Mouse (Mus musculus) heart, embryonic 13.5 days (tissue): ENCODE measurements at regions not wholly inside any gene's neighbourhood (a gene's known extent, or its start where the extent isn't known, plus 50 kb on each side); places are given as distances from the start of the nearest gene placed in this dataset.

ENCODE experiments used
- ATAC-seq: fragments of 200-750 bp; cut with Nextera tagmentation; 2 replicates; pipeline ENCODE4 v1.8.0; 2017; ENCODE audit warnings: moderate TSS enrichment; ENCODE audit not compliant: insufficient number of reproducible peaks, low FRiP score, low TSS enrichment; ENCODE audit errors: extremely low read depth
- H3K27ac ChIP-seq: fragments of 300-500 bp; sonication (generic); replicated peaks from 2 replicates; pipeline ENCODE4 v1.5.1; 2015; ENCODE audit warnings: moderate library complexity, mild to moderate bottlenecking, inconsistent platforms
- H3K27me3 ChIP-seq: fragments of 300-500 bp; sonication (generic); replicated peaks from 2 replicates; pipeline ENCODE4 v1.6.1; 2015; ENCODE audit warnings: mild to moderate bottlenecking, inconsistent platforms
- H3K36me3 ChIP-seq: fragments of 300-500 bp; sonication (generic); 2 replicates; pipeline ENCODE4 v1.6.1; 2015; ENCODE audit warnings: mild to moderate bottlenecking, inconsistent platforms
- H3K4me1 ChIP-seq: fragments of 300-500 bp; sonication (generic); 2 replicates; pipeline ENCODE4 v1.6.1; 2015; ENCODE audit warnings: inconsistent platforms
- H3K4me2 ChIP-seq: fragments of 300-500 bp; sonication (generic); 2 replicates; pipeline ENCODE4 v1.6.1; 2015; ENCODE audit warnings: inconsistent platforms, mild to moderate bottlenecking, moderate library complexity
- H3K4me3 ChIP-seq: fragments of 300-500 bp; sonication (generic); 2 replicates; pipeline ENCODE4 v1.5.1; 2015; ENCODE audit warnings: moderate library complexity, mild to moderate bottlenecking, inconsistent platforms
- H3K9ac ChIP-seq: fragments of 300-500 bp; sonication (generic); 2 replicates; pipeline ENCODE4 v1.6.1; 2015; ENCODE audit warnings: inconsistent platforms, mild to moderate bottlenecking, moderate library complexity
- H3K9me3 ChIP-seq: fragments of 300-500 bp; sonication (generic); 2 replicates; pipeline ENCODE4 v1.6.1; 2016; ENCODE audit warnings: inconsistent platforms
- WGBS: fragments of 180-500 bp; shearing (Covaris S2); methylation state at CpG from one replicate; pipeline ENCODE4 v1.1.7; 2015; ENCODE audit warnings: mixed read lengths; 5-methylcytosine and 5-hydroxymethylcytosine counted together

DNA sequence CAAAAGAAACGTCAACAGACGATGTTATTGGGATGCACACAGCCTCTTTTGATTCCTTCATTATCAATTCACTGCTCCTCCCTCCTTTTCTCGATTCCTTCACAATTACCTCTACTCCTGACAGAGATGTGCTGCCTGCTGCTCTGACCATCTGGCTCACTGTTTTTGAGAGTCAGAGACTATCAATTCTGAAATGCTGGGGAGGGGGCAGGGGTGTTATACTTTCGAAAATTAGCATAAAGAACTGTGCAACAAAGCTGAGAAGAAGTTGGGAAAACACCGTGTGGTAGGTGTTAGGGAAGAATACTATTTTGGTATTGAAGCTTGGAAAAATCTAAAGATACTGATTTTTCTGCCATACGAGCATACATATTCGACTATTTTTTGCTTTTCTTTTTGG is 96.4 kb downstream of the Nedd1 start:
- H3K27ac ChIP-seq: no peak overlapping the region
- H3K4me1 ChIP-seq: no peaks in the 10 kb centered on the region
- no peak overlapping the region for H3K4me3 ChIP-seq
- WGBS: 69% methylated on average over 7 of the region's 7 CpGs
- no peaks in the 10 kb centered on the region for H3K36me3 ChIP-seq
- ATAC-seq: no peak
- no peaks in the 10 kb centered on the region for H3K9me3 ChIP-seq
- no peaks in the 10 kb centered on the region for H3K27me3 ChIP-seq
- no peak overlapping the region for H3K4me2 ChIP-seq
- H3K9ac ChIP-seq: no peak overlapping the region

DNA sequence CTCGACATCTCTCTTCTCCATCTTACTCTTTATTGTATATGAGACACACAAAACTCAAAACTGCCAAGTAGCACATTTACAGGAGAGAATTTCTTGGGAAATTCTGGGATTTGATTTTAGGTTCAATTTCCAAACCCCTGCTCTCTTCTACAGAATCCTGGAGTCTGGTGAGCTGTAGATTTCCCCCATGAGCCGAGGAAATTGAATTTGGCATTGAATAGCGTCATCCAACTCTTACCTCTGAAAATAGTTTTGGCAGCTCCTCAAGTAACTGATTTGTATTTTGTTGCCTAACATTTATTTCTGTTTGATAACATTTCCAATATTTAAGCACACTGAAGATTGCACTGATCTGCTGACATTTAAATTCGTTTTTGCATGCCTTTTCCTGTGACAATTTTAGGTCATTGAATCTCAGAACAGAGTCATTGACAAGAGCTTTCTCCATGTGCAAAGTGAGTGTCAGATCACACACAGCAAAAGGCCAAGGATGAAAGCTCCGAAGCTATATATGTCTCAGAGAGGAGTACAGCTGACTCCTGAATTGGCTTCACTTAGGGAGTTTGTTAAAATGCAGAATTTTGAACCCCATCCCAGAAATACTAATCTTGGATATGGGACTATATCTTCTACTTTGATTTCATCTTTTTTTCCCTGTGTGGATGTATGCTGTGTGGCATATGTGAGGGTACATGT is 106.4 kb downstream of the Nedd1 start:
- H3K9ac ChIP-seq: no peak overlapping the region
- H3K4me2 ChIP-seq: no peak overlapping the region
- H3K4me1 ChIP-seq: no peaks in the 10 kb centered on the region
- no peak overlapping the region for H3K4me3 ChIP-seq
- H3K27ac ChIP-seq: no peak overlapping the region
- 69% methylated on average over 5 of the region's 5 CpGs for WGBS
- no peaks in the 10 kb centered on the region for H3K36me3 ChIP-seq
- no peak for ATAC-seq
- no peaks in the 10 kb centered on the region for H3K27me3 ChIP-seq
- H3K9me3 ChIP-seq: no peaks in the 10 kb centered on the region

DNA sequence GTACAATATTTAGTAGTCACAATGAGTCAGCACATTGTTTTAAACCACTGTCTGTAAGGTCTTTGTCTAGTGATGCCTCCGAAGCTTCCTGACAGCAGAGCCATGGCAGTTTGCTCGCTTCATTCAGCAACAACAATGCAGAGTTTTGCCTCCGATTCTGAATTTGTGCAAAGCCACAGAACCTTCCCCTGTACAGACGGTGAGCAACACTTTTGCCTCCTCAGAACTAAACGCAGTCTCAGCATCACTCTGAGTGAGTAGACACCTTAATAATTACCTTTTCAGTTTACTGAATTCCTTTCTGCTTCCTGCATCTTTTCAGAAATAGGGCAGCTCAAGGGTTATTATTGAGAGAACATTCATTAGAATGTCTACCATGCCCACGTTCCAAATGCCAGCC is 107.9 kb downstream of the Nedd1 start:
- Histone ChIP-seq H3K4me3 (no peak overlapping the region), H3K4me1 (no peaks in the 10 kb centered on the region), H3K27me3 (no peaks in the 10 kb centered on the region), H3K4me2 (no peak overlapping the region), H3K9me3 (no peaks in the 10 kb centered on the region), H3K27ac (no peak overlapping the region), H3K36me3 (no peaks in the 10 kb centered on the region), H3K9ac (no peak overlapping the region)
- 78% methylated on average over 6 of the region's 6 CpGs for WGBS
- no peak for ATAC-seq

DNA sequence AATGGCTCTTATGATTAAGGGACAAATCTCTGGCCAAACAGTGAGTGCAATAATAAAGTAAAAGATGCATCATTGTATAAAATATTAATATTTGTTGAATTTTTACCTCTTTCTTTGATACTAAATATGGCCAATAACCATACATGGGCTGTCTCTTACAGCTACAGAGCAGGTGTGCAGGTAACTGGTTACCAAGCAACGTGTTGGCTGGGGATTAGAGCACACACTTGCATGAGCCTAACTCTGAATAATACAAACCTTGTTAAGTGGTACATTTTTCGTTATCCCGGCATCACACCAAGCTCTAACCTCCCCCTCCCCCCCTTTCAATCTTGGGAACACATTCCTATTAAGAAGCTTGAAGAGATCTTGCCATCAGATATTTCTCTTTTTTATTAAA is 111.2 kb downstream of the Nedd1 start:
- no peak overlapping the region for H3K9ac ChIP-seq
- H3K36me3 ChIP-seq: no peaks in the 10 kb centered on the region
- WGBS: 74% methylated on average over 3 of the region's 3 CpGs
- no peaks in the 10 kb centered on the region for H3K4me1 ChIP-seq
- H3K4me2 ChIP-seq: no peak overlapping the region
- no peak overlapping the region for H3K4me3 ChIP-seq
- no peaks in the 10 kb centered on the region for H3K9me3 ChIP-seq
- H3K27me3 ChIP-seq: no peaks in the 10 kb centered on the region; the same call in 1 of the 2 replicates
- no peak overlapping the region for H3K27ac ChIP-seq
- no peak for ATAC-seq

DNA sequence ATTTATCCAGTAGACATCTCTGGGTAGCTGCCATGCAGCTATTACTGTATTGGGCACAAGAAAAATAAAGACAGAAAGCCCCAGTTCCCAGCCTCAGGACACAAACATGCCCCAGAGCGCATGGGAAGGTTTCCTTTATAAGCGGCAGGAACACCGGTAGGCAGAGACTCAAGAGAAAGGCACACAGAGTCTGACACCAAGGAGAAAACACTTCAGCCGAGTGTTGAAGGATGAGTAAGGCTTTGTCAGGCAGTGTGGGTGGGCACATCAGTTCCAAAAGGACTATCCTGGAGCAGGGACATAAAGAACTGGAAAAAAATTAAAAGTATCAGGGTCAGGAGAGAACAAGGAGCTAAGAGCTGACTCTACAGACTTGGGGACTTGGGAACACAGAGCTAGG is 115.5 kb downstream of the Nedd1 start:
- no peak overlapping the region for H3K9ac ChIP-seq
- H3K27ac ChIP-seq: no peak overlapping the region
- WGBS: 44% methylated on average over 4 of the region's 4 CpGs
- no peaks in the 10 kb centered on the region for H3K4me1 ChIP-seq
- ATAC-seq: no peak
- H3K4me3 ChIP-seq: no peak overlapping the region
- H3K4me2 ChIP-seq: no peak overlapping the region
- H3K9me3 ChIP-seq: no peaks in the 10 kb centered on the region
- H3K27me3 ChIP-seq: no peaks in the 10 kb centered on the region; the same call in 1 of the 2 replicates
- no peaks in the 10 kb centered on the region for H3K36me3 ChIP-seq

DNA sequence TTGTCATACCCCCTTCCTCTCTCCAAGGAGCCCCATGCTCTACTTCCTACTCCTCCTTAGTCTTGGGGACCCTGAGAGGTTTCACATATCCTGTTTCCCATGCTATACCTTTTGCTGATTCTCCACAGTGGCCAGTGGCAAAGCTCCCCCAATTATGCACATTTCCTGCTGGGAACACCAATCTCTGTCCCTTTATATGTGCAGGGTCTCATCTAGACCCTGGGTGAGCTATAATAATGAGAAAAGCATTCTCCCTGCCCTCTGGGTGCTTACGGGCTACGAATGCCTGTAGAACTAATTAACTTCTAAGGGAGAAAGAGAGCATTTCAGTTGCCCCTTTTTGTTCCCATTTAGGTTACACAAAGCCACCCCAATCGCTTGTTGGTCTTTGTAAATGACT is 116.6 kb downstream of the Nedd1 start:
- Histone ChIP-seq H3K36me3 (no peaks in the 10 kb centered on the region), H3K9me3 (no peaks in the 10 kb centered on the region), H3K27me3 (no peaks in the 10 kb centered on the region; the same call in 1 of the 2 replicates), H3K9ac (no peak overlapping the region), H3K4me2 (no peak overlapping the region), H3K4me3 (no peak overlapping the region), H3K4me1 (no peaks in the 10 kb centered on the region), H3K27ac (no peak overlapping the region)
- WGBS: 69% methylated on average over 3 of the region's 3 CpGs
- ATAC-seq: no peak

DNA sequence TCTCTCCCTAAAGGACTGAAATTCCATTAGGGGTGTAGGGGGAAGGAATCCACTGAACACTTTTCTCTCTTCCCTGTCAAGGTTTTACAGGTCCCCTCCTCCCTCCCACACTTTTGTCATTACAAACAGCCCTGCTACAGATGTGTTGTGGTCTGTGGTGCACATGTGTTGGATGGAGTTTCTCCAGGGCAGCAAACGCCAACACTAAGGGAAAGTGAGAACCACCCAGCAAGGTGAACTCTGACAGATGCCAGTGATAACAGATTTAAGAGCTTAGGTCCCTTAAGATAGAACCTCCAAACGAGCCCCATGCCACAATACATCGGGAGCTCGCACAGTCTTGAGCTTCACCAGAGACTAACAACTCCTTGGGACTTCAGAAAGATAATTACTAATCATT is 122.1 kb downstream of the Nedd1 start:
- ATAC-seq: no peak
- Histone ChIP-seq H3K4me2 (no peak overlapping the region), H3K9me3 (no peaks in the 10 kb centered on the region), H3K27ac (no peak overlapping the region), H3K9ac (no peak overlapping the region), H3K27me3 (peaks cover 10% of the 10 kb centered on the region; the same call in 1 of the 2 replicates), H3K4me1 (peaks cover 9% of the 10 kb centered on the region; the same call in 1 of the 2 replicates), H3K36me3 (no peaks in the 10 kb centered on the region), H3K4me3 (no peak overlapping the region)
- WGBS: 57% methylated on average over 4 of the region's 4 CpGs

DNA sequence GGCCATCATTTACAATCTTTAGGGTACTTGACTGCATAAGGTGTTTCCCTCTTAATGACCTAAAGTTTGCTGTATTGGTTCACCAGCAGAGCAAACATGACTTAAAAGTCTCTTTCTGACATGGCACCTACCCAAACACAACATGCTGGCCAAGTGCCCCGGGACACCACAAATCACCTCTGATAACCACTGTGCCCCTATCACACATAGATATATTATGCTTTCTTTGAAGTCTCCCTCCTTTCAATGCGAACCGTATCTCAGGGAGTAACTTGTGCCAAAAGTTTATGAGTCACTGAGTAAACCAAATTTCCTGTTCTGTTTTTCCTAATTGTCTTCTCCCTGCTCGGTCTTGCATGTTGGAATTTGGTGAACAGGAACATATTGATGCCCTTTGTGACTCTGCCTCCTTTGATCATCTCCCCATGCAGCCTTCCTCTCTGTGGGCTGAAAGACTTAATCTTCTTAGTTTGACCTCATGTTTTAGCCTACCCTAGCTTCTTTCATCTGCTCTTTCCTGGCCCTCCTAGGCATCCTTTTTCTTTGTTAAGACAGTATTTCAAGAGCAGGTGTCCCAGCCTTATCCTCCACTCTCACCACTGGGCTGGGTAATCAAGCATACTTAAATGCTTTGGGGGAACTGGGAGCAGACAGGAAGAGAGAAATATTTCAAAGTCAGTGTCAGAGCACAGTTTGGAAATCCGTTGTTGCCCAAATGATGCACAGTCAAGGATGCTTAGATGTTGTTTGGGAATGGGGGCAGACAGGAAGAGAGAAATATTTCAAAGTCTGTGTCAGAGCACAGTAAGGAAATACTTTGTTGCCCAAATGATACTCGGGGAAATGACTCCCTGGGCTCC is 126.5 kb downstream of the Nedd1 start:
- no peaks in the 10 kb centered on the region for H3K36me3 ChIP-seq
- H3K9me3 ChIP-seq: no peaks in the 10 kb centered on the region
- 38% methylated on average over 6 of the region's 6 CpGs for WGBS
- H3K4me2 ChIP-seq: no peak overlapping the region
- ATAC-seq: no peak
- peaks cover 10% of the 10 kb centered on the region; the same call in 1 of the 2 replicates for H3K27me3 ChIP-seq
- H3K4me3 ChIP-seq: no peak overlapping the region
- H3K4me1 ChIP-seq: peaks cover 9% of the 10 kb centered on the region; the same call in 1 of the 2 replicates
- no peak overlapping the region for H3K27ac ChIP-seq
- H3K9ac ChIP-seq: no peak overlapping the region

DNA sequence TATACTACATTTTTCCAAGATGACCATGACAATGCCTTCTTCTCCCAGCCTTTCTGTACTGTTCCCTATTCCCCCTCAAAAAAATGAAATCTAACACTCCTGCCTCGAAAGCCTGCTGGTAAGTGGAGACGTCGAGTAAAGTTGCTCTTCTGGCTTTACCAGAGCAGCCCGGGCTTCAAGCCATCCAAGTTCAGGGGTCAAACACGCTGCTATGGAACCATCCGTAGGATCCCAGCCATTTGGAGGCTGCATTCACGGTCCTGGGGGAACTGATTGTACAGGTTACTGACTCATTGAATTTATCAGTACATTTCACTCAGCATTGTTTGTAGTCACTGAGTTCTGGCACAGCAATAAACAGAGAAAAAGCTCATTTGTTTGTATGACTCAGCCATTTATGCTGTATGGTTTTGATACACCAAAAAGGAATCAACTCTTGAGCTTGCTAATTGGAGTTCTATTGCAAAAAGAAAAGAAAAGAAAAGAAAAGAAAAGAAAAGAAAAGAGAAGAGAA is 128.2 kb downstream of the Nedd1 start:
- no peak overlapping the region for H3K9ac ChIP-seq
- 73% methylated on average over 7 of the region's 7 CpGs for WGBS
- no peaks in the 10 kb centered on the region for H3K9me3 ChIP-seq
- H3K4me1 ChIP-seq: peaks cover 9% of the 10 kb centered on the region; the same call in 1 of the 2 replicates
- no peak overlapping the region for H3K4me3 ChIP-seq
- no peak overlapping the region for H3K4me2 ChIP-seq
- no peak for ATAC-seq
- 0 out of 2 replicates have a peak, but pooled peaks cover 6% of the 10 kb centered on the region for H3K27me3 ChIP-seq
- no peaks in the 10 kb centered on the region for H3K36me3 ChIP-seq
- no peak overlapping the region for H3K27ac ChIP-seq

DNA sequence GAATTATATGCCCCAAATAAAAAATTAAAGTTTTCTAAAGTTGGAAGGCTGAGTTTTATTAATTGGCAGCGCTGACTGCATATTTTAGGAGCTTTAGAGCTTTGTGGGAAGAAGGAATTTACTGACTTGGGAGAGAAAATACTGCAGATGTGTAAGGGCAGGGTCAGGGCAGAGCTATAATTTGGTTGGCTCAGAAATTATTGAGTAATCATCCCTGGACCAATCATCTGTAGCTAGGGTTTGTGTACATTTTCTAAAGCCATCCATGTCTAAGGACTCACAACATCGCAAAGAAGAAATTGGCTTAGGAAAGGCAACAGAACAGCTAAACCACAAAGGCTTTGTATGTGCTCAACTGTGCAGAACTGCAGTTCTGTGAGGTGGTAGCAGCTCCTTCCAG is 143.3 kb downstream of the Nedd1 start:
- no peak for ATAC-seq
- no peak overlapping the region for H3K4me3 ChIP-seq
- H3K9me3 ChIP-seq: no peaks in the 10 kb centered on the region
- H3K4me1 ChIP-seq: no peaks in the 10 kb centered on the region
- no peak overlapping the region for H3K9ac ChIP-seq
- H3K4me2 ChIP-seq: no peak overlapping the region
- H3K36me3 ChIP-seq: no peaks in the 10 kb centered on the region
- 73% methylated on average over 2 of the region's 2 CpGs for WGBS
- no peaks in the 10 kb centered on the region for H3K27me3 ChIP-seq
- H3K27ac ChIP-seq: no peak overlapping the region

DNA sequence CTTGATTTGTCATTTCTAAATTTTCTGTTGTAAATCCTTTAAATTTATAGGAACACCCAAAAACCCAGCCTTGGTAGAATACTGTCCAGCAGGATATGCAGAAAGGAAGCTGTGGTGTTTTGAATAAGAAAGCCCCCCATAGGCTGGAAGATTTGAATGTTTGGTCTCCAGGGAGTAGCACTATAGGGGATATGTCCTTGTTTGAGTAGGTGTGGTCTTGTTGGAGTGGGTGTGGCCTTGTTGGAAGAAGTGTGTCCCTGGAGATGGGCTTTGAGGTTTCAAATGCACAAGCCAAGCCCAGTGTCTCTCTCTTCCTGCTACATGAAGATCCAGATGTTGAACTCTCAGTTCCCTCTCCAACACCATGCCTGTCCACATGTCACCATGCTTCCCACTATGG is 151.7 kb downstream of the Nedd1 start:
- Histone ChIP-seq H3K27me3 (no peaks in the 10 kb centered on the region), H3K4me1 (no peaks in the 10 kb centered on the region), H3K9ac (no peak overlapping the region), H3K4me3 (no peak overlapping the region), H3K9me3 (no peaks in the 10 kb centered on the region), H3K4me2 (no peak overlapping the region), H3K36me3 (no peaks in the 10 kb centered on the region), H3K27ac (no peak overlapping the region)
- ATAC-seq: no peak
